Mouse (Mus musculus): ENCODE data around the gene Cog2. TPM values are rescaled to one million over a fixed set of nuclear protein-coding genes. Genes with fewer than 3 reads are reported as not detected.

Gene Cog2
- polyA plus RNA-seq, 1 experiment from 2014 or later: 12.1 TPM

DNA sequence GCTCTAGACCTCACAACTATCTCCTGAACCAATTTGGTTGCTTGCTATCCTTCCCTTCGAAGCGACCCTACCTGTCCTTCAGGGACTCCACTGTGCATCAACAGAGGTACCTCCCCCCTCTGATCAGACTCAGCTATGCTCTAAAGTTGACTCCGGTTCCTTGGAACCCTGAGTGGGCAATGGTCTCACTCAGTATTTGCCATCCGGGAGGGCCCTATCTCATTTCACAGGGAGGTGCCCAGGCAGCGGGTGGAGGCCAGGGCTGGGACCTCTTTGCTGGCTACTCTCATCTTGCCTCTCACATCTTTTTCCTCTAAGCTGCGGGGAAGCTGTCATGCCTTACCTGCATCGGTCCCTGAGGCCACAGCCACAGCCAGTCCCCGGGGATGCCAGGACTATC is 55.2 kb downstream of the Cog2 start, which contains the start of gene Capn9:
Gene Capn9, plus strand, starts transcription at position 301 of the 400 bp plus-strand sequence.
- no peak within 1 kb of the TSS for H3K27ac ChIP-seq (ENCODE audit: low read depth)
- H3K27me3 ChIP-seq (ENCODE audit: insufficient read depth, low read length): no peaks in the 10 kb centered on the region
- DNase-seq: no peak
- no peaks in the 10 kb centered on the region for H3K36me3 ChIP-seq (replicated peaks; ENCODE audit: insufficient read depth, low read length)
- H3K4me2 ChIP-seq (ENCODE audit: low read depth, low read length): no peak within 1 kb of the TSS
- no peak within 1 kb of the TSS for H3K9ac ChIP-seq (replicated peaks)
- H3K9me3 ChIP-seq (ENCODE audit: low read length): no peaks in the 10 kb centered on the region
- no peak for TF ChIP-seq EP300 (IDR thresholded peaks at IDR 0.05; ENCODE audit: low read depth)
- TF ChIP-seq CTCF (IDR thresholded peaks at IDR 0.05; ENCODE audit: low read depth): no peak
- ATAC-seq: no peak
- peaks cover 5% of the 10 kb centered on the region; the same call in 1 of the 2 replicates for H3K4me1 ChIP-seq (ENCODE audit: insufficient read depth)
- H3K4me3 ChIP-seq (ENCODE audit: low read depth, low read length): no peak within 1 kb of the TSS
- WGBS (ENCODE audit: insufficient replicate concordance): 78% methylated on average over 8 of the region's 8 CpGs

DNA sequence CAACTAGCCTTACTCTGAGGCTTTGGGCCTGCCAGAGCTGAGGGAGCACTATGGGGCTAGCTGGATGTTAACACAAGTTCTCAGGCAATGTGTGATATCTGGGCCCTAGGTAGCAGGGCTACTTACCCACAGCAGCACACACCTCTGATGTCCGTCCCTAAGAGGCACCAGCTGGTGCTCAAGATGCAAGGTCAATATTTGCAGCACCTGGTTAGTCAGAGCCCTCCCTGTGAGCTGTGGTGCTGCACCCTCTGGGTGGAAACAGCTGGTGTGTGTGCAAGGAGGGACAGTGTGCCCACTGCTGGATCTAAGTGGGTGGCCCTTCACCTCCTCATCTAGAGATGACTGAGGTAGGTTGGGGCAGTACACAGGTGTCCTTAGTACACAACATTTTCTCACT is 56.2 kb downstream of the Cog2 start:
- Histone ChIP-seq H3K36me3 (replicated peaks; ENCODE audit: insufficient read depth, low read length) (no peaks in the 10 kb centered on the region), H3K9me3 (ENCODE audit: low read length) (no peaks in the 10 kb centered on the region)
- DNase-seq: no peak

DNA sequence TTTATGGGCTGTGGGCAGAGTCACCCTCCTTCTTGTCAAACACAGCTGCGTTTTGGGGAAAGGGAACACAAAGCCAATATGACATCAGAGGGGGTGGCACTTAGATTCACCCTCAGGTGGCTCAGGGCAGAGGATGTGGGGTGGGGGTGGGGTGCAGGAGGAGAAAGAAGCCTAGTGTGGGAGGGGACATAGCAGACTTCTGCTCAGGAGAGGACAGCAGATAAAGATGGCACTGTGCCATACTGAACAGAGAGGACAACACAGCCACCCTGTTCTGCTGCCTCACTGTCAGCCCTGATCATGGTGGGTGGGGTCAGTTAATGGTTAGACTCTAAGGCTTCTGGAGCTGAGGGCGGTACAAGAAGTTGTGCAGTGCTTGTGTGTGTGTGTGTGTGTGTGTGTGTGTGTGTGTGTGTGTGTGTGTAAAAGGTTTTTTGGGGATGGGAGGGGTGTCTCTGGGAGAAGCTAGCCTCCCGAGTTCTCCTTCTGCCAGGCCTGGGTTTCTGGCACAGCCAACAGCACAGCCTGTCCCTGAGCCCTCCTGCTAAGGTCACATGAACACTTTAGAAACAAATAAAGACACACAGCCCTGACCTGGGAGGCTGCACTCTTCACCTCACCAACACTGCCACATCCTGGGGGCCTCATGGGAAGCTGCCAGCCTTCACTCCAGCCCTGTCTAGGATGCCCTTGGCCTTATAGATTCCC is 65.3 kb downstream of the Cog2 start:
- no peaks in the 10 kb centered on the region for H3K9me3 ChIP-seq (ENCODE audit: low read length)
- H3K9ac ChIP-seq (replicated peaks): 0 out of 2 replicates have a peak overlapping the region, but pooled peaks have one; percentile 5
- no peak overlapping the region for H3K4me3 ChIP-seq (ENCODE audit: low read depth, low read length)
- H3K4me2 ChIP-seq (ENCODE audit: low read depth, low read length): no peak overlapping the region
- H3K27ac ChIP-seq (ENCODE audit: low read depth): peak overlapping the region; percentile 57; the same call in 1 of the 2 replicates
- peaks cover 17% of the 10 kb centered on the region for H3K4me1 ChIP-seq (ENCODE audit: insufficient read depth)
- DNase-seq (no peak), ATAC-seq (peak; percentile 71)
- H3K27me3 ChIP-seq (ENCODE audit: insufficient read depth, low read length): no peaks in the 10 kb centered on the region
- H3K36me3 ChIP-seq (replicated peaks; ENCODE audit: insufficient read depth, low read length): no peaks in the 10 kb centered on the region
- TF ChIP-seq CTCF (IDR thresholded peaks at IDR 0.05; ENCODE audit: low read depth) (no peak), EP300 (IDR thresholded peaks at IDR 0.05; ENCODE audit: low read depth) (no peak)
- WGBS (ENCODE audit: insufficient replicate concordance): 46% methylated on average over 3 of the region's 3 CpGs

More for the DNA sequence above, 56.2 kb downstream of the Cog2 start:
- Histone ChIP-seq H3K27ac (ENCODE audit: low read depth) (no peak overlapping the region), H3K9ac (replicated peaks) (no peak overlapping the region), H3K4me3 (ENCODE audit: low read depth, low read length) (no peak overlapping the region), H3K27me3 (ENCODE audit: insufficient read depth, low read length) (no peaks in the 10 kb centered on the region), H3K4me2 (ENCODE audit: low read depth, low read length) (no peak overlapping the region), H3K4me1 (ENCODE audit: insufficient read depth) (no peaks in the 10 kb centered on the region)
- ATAC-seq: no peak
- TF ChIP-seq CTCF (IDR thresholded peaks at IDR 0.05; ENCODE audit: low read depth): no peak
- WGBS (ENCODE audit: insufficient replicate concordance): 88% methylated on average over 1 of the region's 1 CpGs

DNA sequence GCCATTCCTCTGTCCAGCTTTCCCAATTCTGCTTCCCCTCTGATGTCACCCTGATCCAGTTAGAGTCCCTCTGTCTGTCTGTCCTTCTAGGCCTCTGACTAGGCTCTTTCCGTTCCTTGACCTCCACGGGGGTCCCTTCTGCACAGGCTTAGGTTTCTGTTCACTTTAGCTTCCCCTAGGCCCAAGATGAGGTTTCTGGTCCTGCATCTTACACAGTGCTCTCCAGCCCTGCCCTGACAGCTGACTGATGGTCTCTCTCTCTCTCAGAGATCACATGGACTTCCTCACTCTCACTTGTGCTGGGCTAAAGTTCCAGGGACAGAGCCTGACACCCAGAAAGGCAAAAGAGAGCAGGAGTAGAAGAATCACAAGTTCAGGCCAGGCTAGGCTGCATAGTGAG is 66.0 kb downstream of the Cog2 start:
- H3K4me3 ChIP-seq (ENCODE audit: low read depth, low read length): no peak overlapping the region
- TF ChIP-seq EP300 (IDR thresholded peaks at IDR 0.05; ENCODE audit: low read depth): no peak
- TF ChIP-seq CTCF (IDR thresholded peaks at IDR 0.05; ENCODE audit: low read depth): no peak
- DNase-seq: no peak
- H3K9me3 ChIP-seq (ENCODE audit: low read length): no peaks in the 10 kb centered on the region
- 83% methylated on average over 2 of the region's 2 CpGs for WGBS (ENCODE audit: insufficient replicate concordance)
- H3K27me3 ChIP-seq (ENCODE audit: insufficient read depth, low read length): no peaks in the 10 kb centered on the region
- no peaks in the 10 kb centered on the region for H3K36me3 ChIP-seq (replicated peaks; ENCODE audit: insufficient read depth, low read length)
- no peak overlapping the region for H3K9ac ChIP-seq (replicated peaks)
- H3K4me1 ChIP-seq (ENCODE audit: insufficient read depth): peaks cover 17% of the 10 kb centered on the region
- peak overlapping the region; percentile 57; the same call in 1 of the 2 replicates for H3K27ac ChIP-seq (ENCODE audit: low read depth)
- no peak overlapping the region for H3K4me2 ChIP-seq (ENCODE audit: low read depth, low read length)
- ATAC-seq: no peak

DNA sequence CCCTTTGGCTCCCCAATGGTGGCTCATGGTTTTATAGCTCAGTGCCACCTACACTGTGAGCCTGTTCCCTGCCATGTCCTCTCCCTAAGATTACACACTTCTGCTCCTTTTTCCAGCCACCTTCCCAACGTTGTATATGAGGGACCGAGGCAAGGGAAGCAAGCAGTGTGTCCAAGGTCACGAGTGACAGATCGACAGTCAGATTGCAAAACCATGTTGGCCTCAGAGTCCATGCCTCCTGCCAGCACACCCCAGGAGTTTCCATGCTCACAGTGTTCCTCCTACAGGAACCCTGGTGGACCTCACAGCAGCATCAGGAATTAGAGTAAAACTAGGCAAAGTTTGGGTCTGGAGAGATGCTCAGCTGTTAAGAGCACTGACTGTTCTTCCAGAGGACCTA is 68.8 kb downstream of the Cog2 start:
- 46% methylated on average over 4 of the region's 4 CpGs for WGBS (ENCODE audit: insufficient replicate concordance)
- H3K4me3 ChIP-seq (ENCODE audit: low read depth, low read length): no peak overlapping the region
- no peaks in the 10 kb centered on the region for H3K36me3 ChIP-seq (replicated peaks; ENCODE audit: insufficient read depth, low read length)
- H3K4me2 ChIP-seq (ENCODE audit: low read depth, low read length): no peak overlapping the region
- H3K27ac ChIP-seq (ENCODE audit: low read depth): peak overlapping the region; percentile 82
- ATAC-seq: peak; percentile 81
- H3K4me1 ChIP-seq (ENCODE audit: insufficient read depth): peaks cover 17% of the 10 kb centered on the region
- H3K9me3 ChIP-seq (ENCODE audit: low read length): no peaks in the 10 kb centered on the region
- H3K27me3 ChIP-seq (ENCODE audit: insufficient read depth, low read length): no peaks in the 10 kb centered on the region
- TF ChIP-seq EP300 (IDR thresholded peaks at IDR 0.05; ENCODE audit: low read depth) (no peak), CTCF (IDR thresholded peaks at IDR 0.05; ENCODE audit: low read depth) (no peak)
- peak; percentile 55 for DNase-seq
- H3K9ac ChIP-seq (replicated peaks): 0 out of 2 replicates have a peak overlapping the region, but pooled peaks have one; percentile 21

Other genes with a start within 250 kb of the Cog2 start
- 0.13 and 0.18 TPM in 2 replicates for gene Pgbd5, start 81.1 kb upstream of the Cog2 start, polyA plus RNA-seq (2015; fragmentation: Nextera tagmentation; extraction: Ambion mirVana)
- gene Agt, start 48.9 kb downstream of the Cog2 start, polyA plus RNA-seq (2015; fragmentation: Nextera tagmentation; extraction: Ambion mirVana): 782 and 883 TPM in 2 replicates
- 0.26 TPM in 1 of 2 replicates, not detected in the other for gene Capn9, start 55.3 kb downstream of the Cog2 start, polyA plus RNA-seq (2015; fragmentation: Nextera tagmentation; extraction: Ambion mirVana)
- gene 2310022B05Rik, start 142.6 kb downstream of the Cog2 start, polyA plus RNA-seq (2015; fragmentation: Nextera tagmentation; extraction: Ambion mirVana): 4.1 and 4.2 TPM in 2 replicates
- gene Ttc13, start 201.2 kb downstream of the Cog2 start, polyA plus RNA-seq (2015; fragmentation: Nextera tagmentation; extraction: Ambion mirVana): 11.5 and 14.0 TPM in 2 replicates
- gene Arv1, start 201.4 kb downstream of the Cog2 start, polyA plus RNA-seq (2015; fragmentation: Nextera tagmentation; extraction: Ambion mirVana): 4.5 and 5.2 TPM in 2 replicates
- 3.7 and 5.6 TPM in 2 replicates for gene Fam89a, start 231.1 kb downstream of the Cog2 start, polyA plus RNA-seq (2015; fragmentation: Nextera tagmentation; extraction: Ambion mirVana)

Data from liver, postnatal 0 days (tissue).